Mouse (Mus musculus): ENCODE results near the gene Stxbp2. TPM values are rescaled to one million over a fixed set of nuclear protein-coding genes. Genes with fewer than 3 reads are reported as not detected.

Gene Stxbp2
- polyA plus RNA-seq (2014; fragmentation: Illumina TruSeq; extraction: RNeasy Lipid Tissue Mini Kit (QIAGEN cat#74804); ENCODE audit: low read depth, low replicate concordance), result 13.2 TPM

GRCm38 (mm10) chr8:3630647-3631477 is at the start of gene Stxbp2:
TSS of gene Stxbp2 (plus strand) at chr8:3630955.

GRCm38 (mm10) chr8:3586993-3587390 is 43.8 kb upstream of the Stxbp2 start, which contains the start of gene Camsap3:
TSS of gene Camsap3 (plus strand) at chr8:3587293.

GRCm38 (mm10) chr8:3621199-3621970 is 9.4 kb upstream of the Stxbp2 start, which contains the start of the genes Xab2 and Pet100:
TSS of gene Xab2 (minus strand) at chr8:3621316.
TSS of gene Pet100 (plus strand) at chr8:3621548.

GRCm38 (mm10) chr8:3625445-3625844 is 5.3 kb upstream of the Stxbp2 start, which contains the start of gene Pcp2:
TSS of gene Pcp2 (minus strand) at chr8:3625545.

GRCm38 (mm10) chr8:3655526-3655925 is 24.8 kb downstream of the Stxbp2 start, which contains the start of gene Retn:
TSS of gene Retn (plus strand) at chr8:3655770.

GRCm38 (mm10) chr8:3665507-3665906 is 34.8 kb downstream of the Stxbp2 start, which contains the start of gene Mcemp1:
TSS of gene Mcemp1 (plus strand) at chr8:3665754.

GRCm38 (mm10) chr8:3671980-3672491 is 41.3 kb downstream of the Stxbp2 start, which contains the start of gene Fcor:
TSS of gene Fcor (minus strand) at chr8:3672362.

GRCm38 (mm10) chr8:3676131-3676992 is 45.6 kb downstream of the Stxbp2 start, which contains the start of gene Trappc5:
TSS of gene Trappc5 (plus strand) at chr8:3676299.

Other genes with a start within 250 kb of the Stxbp2 start
- gene Arhgef18, start 237.9 kb upstream of the Stxbp2 start, polyA plus RNA-seq (2014; fragmentation: Illumina TruSeq; extraction: RNeasy Lipid Tissue Mini Kit (QIAGEN cat#74804); ENCODE audit: low read depth, low replicate concordance), result 4.3 TPM
- gene Pex11g, start 163.3 kb upstream of the Stxbp2 start, polyA plus RNA-seq (2014; fragmentation: Illumina TruSeq; extraction: RNeasy Lipid Tissue Mini Kit (QIAGEN cat#74804); ENCODE audit: low read depth, low replicate concordance), result 5.9 TPM
- gene Tex45, start 160.1 kb upstream of the Stxbp2 start, polyA plus RNA-seq (2014; fragmentation: Illumina TruSeq; extraction: RNeasy Lipid Tissue Mini Kit (QIAGEN cat#74804); ENCODE audit: low read depth, low replicate concordance), result not detected
- gene Zfp358, start 137.8 kb upstream of the Stxbp2 start, polyA plus RNA-seq (2014; fragmentation: Illumina TruSeq; extraction: RNeasy Lipid Tissue Mini Kit (QIAGEN cat#74804); ENCODE audit: low read depth, low replicate concordance), result 2.8 TPM
- 12.2 TPM for gene Mcoln1, start 130.5 kb upstream of the Stxbp2 start, polyA plus RNA-seq (2014; fragmentation: Illumina TruSeq; extraction: RNeasy Lipid Tissue Mini Kit (QIAGEN cat#74804); ENCODE audit: low read depth, low replicate concordance)
- 7.7 TPM for gene Pnpla6, start 115.6 kb upstream of the Stxbp2 start, polyA plus RNA-seq (2014; fragmentation: Illumina TruSeq; extraction: RNeasy Lipid Tissue Mini Kit (QIAGEN cat#74804); ENCODE audit: low read depth, low replicate concordance)
- gene C330021F23Rik, start 63.0 kb upstream of the Stxbp2 start, polyA plus RNA-seq (2014; fragmentation: Illumina TruSeq; extraction: RNeasy Lipid Tissue Mini Kit (QIAGEN cat#74804); ENCODE audit: low read depth, low replicate concordance), result 2.6 TPM
- gene Camsap3, start 43.7 kb upstream of the Stxbp2 start, polyA plus RNA-seq (2014; fragmentation: Illumina TruSeq; extraction: RNeasy Lipid Tissue Mini Kit (QIAGEN cat#74804); ENCODE audit: low read depth, low replicate concordance), result 1.3 TPM
- gene Xab2, start 9.6 kb upstream of the Stxbp2 start, polyA plus RNA-seq (2014; fragmentation: Illumina TruSeq; extraction: RNeasy Lipid Tissue Mini Kit (QIAGEN cat#74804); ENCODE audit: low read depth, low replicate concordance), result 0.58 TPM
- 26.2 TPM for gene Pet100, start 9.4 kb upstream of the Stxbp2 start, polyA plus RNA-seq (2014; fragmentation: Illumina TruSeq; extraction: RNeasy Lipid Tissue Mini Kit (QIAGEN cat#74804); ENCODE audit: low read depth, low replicate concordance)
- gene Pcp2, start 5.4 kb upstream of the Stxbp2 start, polyA plus RNA-seq (2014; fragmentation: Illumina TruSeq; extraction: RNeasy Lipid Tissue Mini Kit (QIAGEN cat#74804); ENCODE audit: low read depth, low replicate concordance), result not detected
- gene Retn, start 24.8 kb downstream of the Stxbp2 start, polyA plus RNA-seq (2014; fragmentation: Illumina TruSeq; extraction: RNeasy Lipid Tissue Mini Kit (QIAGEN cat#74804); ENCODE audit: low read depth, low replicate concordance), result 0.50 TPM
- not detected for gene Mcemp1, start 34.8 kb downstream of the Stxbp2 start, polyA plus RNA-seq (2014; fragmentation: Illumina TruSeq; extraction: RNeasy Lipid Tissue Mini Kit (QIAGEN cat#74804); ENCODE audit: low read depth, low replicate concordance)
- gene Fcor, start 41.4 kb downstream of the Stxbp2 start, polyA plus RNA-seq (2014; fragmentation: Illumina TruSeq; extraction: RNeasy Lipid Tissue Mini Kit (QIAGEN cat#74804); ENCODE audit: low read depth, low replicate concordance), result not detected
- gene Trappc5, start 45.3 kb downstream of the Stxbp2 start, polyA plus RNA-seq (2014; fragmentation: Illumina TruSeq; extraction: RNeasy Lipid Tissue Mini Kit (QIAGEN cat#74804); ENCODE audit: low read depth, low replicate concordance), result 3.7 TPM
- gene Fcer2a, start 63.2 kb downstream of the Stxbp2 start, polyA plus RNA-seq (2014; fragmentation: Illumina TruSeq; extraction: RNeasy Lipid Tissue Mini Kit (QIAGEN cat#74804); ENCODE audit: low read depth, low replicate concordance), result 0.42 TPM
- 35.9 TPM for gene Clec4g, start 89.7 kb downstream of the Stxbp2 start, polyA plus RNA-seq (2014; fragmentation: Illumina TruSeq; extraction: RNeasy Lipid Tissue Mini Kit (QIAGEN cat#74804); ENCODE audit: low read depth, low replicate concordance)
- gene Cd209a, start 118.0 kb downstream of the Stxbp2 start, polyA plus RNA-seq (2014; fragmentation: Illumina TruSeq; extraction: RNeasy Lipid Tissue Mini Kit (QIAGEN cat#74804); ENCODE audit: low read depth, low replicate concordance), result 0.72 TPM
- not detected for gene Cd209e, start 223.4 kb downstream of the Stxbp2 start, polyA plus RNA-seq (2014; fragmentation: Illumina TruSeq; extraction: RNeasy Lipid Tissue Mini Kit (QIAGEN cat#74804); ENCODE audit: low read depth, low replicate concordance)
- not detected for gene Cd209d, start 247.6 kb downstream of the Stxbp2 start, polyA plus RNA-seq (2014; fragmentation: Illumina TruSeq; extraction: RNeasy Lipid Tissue Mini Kit (QIAGEN cat#74804); ENCODE audit: low read depth, low replicate concordance)

Measured in liver, adult 10 weeks (tissue).